Mouse (Mus musculus) adipocyte (in vitro differentiated cells): ENCODE data around the gene Gm49394.

ENCODE experiments used
- DNase-seq: peaks from one replicate; pipeline ENCODE4 v3.0.0-alpha.2; 2016; ENCODE audit warnings: low spot score

The Gm49394 gene

DNA sequence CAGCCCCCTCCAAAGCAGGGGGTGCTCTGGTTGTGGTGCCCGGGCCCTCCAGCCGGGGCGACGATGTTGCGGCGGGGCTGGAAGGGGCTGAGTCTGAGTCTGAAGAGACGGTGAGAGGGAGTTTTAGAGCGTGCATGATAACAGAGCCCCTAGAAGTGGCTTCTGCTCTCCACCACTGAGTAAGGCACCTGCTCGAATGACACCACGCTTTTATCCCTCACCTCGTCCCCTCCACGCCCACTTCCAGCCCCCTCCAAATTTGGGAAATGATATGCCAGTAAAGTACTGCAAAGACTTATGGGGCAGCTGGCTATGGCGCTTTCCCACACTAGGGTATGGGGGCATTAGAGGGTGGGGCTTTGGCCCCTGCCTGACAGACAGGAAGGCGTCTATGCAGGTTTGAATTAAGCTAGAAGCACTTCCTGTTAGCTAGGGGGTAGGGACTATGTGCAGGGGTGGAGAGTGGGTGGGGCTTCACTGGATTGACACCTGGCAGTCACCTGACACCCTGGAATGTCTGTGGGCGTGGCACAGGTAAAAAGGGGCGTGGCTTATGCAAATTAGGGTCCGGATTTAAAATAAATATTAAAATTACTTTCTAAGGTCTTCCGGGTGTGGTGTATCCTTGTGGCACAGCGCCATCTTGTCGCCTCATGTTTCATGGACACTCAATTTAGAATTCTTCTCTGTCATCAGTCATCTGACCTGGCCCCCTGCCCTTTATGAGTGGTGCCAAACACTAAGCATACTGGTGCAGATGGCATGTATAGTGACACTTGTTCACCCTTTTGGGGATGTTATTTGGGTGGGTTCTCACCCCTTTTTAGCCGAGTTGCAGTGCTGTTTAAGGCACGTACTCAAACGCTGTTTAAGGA is at the start of gene Gm49394:
Gm49394 (minus strand) TSS at position 192 of the 875 bp plus-strand sequence.
- DNase-seq: no peak

DNA sequence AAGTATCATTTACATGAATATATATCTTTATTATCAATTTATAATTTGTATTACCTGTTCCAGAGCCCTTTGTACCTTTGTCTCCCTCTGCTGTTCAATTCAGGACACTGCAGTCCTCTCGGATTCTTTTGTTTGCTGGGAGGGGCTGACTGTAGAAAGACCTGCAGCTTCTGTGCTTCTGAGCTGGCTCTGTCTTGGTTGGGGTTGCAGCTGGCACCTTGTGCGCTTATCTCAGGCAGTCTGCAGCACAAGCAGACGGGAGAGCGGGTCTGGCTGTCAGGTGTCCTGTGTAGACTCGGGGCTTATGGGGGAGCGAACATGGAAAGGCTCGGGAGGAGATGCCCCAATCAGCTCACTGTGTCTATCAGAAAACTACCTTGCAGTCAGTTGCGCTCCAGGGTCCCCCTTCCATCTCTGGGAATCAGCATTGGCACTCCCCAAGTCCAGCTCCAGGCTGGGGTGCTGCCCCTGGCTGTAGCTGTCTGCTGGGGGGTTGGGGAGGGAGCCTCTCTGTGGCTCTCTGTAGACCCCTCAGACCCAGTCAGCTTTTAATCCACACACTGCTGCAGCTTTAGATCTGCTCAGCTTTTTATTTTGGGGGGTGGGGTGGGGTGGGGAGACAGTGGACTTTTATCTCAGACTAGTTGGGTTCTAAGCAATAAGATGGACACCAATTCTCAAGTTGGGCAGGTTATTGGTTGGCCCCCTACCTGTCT is 45.2 kb upstream of the Gm49394 start:
- DNase-seq: peak; percentile 30

- no peak for DNase-seq
Observed at GRCm38 (mm10) chr7:142706873-142707272, 37.1 kb upstream of the Gm49394 start.

DNA sequence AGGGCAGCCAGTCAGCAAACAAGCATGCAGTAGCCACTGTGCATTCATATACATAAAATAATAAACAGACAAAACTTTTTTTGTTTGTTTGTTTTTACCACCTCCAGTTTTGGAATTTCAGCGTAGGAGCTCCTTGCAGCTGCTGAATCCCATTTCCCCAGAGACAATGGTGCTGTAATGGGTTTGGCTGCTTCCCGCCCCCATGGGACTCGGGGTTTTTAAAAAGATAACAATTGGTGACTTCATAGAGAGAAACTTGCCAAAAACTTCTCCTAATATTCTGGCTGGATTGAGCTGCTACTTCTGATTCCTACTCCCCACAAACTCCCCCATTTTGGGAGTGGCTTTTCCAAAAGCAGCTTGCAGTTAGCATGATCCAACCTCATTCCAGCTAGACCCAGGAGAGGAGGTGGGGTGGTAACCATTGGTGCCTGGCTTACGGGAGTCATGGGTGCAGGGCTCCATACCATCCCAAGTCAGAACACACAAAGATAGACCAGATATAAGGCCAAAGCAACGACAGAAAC is 29.7 kb upstream of the Gm49394 start:
- DNase-seq: peak; percentile 6

GRCm38 (mm10) chr7:142678611-142679010 is 8.9 kb upstream of the Gm49394 start:
- no peak for DNase-seq

DNA sequence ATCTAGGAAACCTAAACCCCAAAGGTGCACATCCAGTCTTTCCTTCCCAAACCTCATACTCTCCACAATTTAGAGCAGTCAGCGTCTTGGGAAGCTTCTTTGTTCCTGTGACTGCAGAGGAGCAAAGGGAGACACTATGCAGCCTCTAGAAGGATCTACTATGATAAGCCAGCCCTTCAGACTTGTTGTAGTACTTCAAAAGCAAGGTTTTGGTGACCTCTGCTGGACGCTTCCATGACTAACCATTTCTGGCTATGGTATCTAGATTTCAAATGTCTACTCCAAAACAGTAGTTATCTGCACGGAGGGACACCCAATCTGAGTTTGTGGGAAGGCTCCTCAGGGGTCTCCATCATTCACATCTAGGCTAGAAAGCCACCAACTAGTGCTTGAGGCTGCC is 5.9 kb upstream of the Gm49394 start:
- peak; percentile 74 for DNase-seq

GRCm38 (mm10) chr7:142675141-142675540 is 5.4 kb upstream of the Gm49394 start:
- no peak for DNase-seq

GRCm38 (mm10) chr7:142672120-142672519 is 2.4 kb upstream of the Gm49394 start:
- DNase-seq: peak; percentile 62

GRCm38 (mm10) chr7:142671067-142671466 is 1.3 kb upstream of the Gm49394 start:
- DNase-seq: peak; percentile 51

DNA sequence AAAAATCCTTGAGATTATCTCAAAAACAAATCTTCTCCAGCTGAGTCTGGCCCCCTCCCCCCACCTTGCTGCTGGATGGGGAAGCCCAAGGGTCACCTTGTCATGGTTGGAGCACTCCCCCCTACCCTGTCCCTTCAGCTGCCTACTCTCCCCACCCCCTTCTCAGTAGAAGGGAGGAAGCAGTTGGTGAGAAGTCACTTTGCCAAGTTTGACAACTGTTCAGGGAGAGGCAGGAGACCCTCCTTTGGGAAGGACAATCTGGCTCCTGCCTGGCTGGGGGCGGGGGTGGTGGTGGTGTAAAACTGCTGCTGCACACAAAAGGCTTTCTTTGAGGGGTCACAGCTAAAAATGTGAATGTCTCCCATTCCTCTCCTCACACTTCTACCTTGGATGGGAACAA is 1.4 kb downstream of the Gm49394 start:
- peak; percentile 7 for DNase-seq

- peak; percentile 6 for DNase-seq
Observed at GRCm38 (mm10) chr7:142667521-142667920, 2.2 kb downstream of the Gm49394 start.

GRCm38 (mm10) chr7:142666659-142667058 is 3.1 kb downstream of the Gm49394 start, which contains the start of gene Igf2:
Gene Igf2, minus strand, starts transcription at chr7:142666816.
- DNase-seq: peak; percentile 42

GRCm38 (mm10) chr7:142666109-142666508 is 3.6 kb downstream of the Gm49394 start:
- no peak for DNase-seq

- DNase-seq: no peak
Observed at GRCm38 (mm10) chr7:142665364-142665763, 4.4 kb downstream of the Gm49394 start.

DNA sequence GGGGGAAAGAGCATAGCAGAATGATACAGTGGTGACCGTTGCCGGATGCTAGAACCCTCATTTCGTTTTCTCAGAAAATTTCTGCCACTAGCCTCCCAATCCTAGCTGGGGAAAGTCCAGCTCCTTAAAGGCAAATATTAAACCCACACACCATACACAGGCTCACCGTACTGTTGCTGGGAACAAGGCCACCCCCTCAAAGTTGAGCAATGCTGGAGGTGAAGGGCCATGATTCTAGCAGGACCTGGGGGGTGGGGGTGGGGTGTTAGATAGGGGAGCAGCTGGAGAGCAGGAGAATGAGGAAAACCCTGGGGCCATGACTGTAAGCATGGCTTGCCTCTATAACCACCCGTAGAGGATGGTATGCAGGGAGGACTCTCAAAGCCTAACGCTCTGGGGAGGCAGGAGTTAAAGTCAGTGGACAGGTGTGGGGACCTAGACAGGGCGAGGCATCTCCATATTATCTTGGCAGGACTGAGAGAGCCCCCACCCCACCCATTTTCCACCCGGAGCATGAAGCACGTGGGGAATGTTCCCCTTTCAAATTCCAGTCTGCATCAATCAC is 5.2 kb downstream of the Gm49394 start:
- DNase-seq: peak; percentile 18

DNA sequence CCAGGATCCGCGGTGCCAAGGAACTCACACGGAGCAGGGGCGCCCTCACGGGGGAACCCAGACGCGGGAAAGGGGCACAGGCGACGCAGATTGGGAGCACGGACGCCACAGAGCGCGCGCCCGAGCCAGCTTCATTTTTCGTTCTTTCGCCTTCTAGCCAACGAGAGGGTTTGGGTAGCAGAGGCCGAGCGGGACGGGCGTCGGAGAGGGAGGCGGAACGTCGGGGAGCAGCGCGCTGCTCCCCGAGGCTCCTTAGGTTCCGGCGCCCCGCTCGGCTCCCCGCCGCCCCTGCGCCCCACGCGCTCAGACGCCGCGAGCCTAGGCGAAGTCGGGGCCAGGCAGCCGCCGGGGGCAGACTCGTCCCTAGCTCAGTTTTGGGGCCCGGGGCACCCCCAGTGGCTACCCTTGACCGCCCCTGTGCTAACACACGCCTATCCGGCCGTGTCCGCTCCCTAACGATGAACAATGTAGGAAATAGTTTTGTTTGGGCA is 5.8 kb downstream of the Gm49394 start:
- DNase-seq: no peak

DNA sequence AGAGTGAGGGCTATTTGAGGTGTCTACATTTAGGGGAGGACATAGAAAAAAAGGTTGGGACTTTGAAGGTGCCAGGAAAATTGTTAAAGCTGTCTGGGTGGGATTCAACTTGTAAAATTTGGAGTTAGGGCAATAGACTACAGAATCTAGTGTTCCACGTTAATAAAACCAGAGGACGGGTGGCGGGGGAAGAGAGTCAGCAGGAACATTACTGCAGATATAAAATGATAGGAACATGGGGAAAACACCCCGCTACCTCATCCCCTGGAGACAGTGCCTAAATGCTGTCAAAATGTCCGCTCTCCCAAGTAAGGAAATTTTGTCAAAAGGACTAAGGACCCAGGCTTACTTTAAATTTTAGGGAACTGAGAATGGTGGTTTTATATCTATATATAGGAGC is 6.6 kb downstream of the Gm49394 start:
- DNase-seq: no peak

- DNase-seq: no peak
Observed at GRCm38 (mm10) chr7:142661811-142662210, 7.9 kb downstream of the Gm49394 start.

DNA sequence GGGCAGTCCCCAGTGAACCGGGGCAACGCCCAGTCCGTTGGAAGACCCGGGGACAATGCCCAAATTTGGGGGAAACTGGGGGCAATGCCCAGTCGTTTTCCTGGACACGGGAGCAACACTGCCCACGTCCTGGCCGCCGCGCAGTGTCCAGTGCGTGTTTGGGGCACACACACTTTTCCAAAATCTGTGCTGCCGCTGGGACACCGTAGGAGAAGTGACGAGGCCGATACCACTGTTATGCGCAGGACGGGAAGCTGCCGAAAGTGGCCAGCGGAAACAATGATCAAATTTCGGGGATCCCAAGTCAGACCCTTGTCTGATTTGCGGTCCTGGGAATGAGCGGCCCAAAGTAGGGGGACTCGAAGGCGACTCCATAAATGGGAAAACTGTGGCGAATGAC is 8.7 kb downstream of the Gm49394 start:
- DNase-seq: no peak

DNA sequence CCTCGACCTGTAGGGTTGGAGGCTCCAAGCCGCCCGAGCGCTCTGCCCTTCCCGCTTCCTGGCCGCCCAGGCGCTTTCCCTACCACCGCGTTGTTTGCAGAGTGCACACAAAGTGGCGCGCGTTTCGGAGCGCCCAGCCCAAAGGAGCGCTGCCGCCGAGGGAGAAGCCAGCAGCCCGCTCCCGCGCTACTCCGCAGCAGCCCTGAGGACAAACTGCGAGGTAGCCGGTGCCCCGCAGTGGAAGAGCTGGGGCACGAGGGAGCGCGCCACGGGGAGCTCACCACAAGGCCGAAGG is 9.1 kb downstream of the Gm49394 start:
- DNase-seq: no peak

DNA sequence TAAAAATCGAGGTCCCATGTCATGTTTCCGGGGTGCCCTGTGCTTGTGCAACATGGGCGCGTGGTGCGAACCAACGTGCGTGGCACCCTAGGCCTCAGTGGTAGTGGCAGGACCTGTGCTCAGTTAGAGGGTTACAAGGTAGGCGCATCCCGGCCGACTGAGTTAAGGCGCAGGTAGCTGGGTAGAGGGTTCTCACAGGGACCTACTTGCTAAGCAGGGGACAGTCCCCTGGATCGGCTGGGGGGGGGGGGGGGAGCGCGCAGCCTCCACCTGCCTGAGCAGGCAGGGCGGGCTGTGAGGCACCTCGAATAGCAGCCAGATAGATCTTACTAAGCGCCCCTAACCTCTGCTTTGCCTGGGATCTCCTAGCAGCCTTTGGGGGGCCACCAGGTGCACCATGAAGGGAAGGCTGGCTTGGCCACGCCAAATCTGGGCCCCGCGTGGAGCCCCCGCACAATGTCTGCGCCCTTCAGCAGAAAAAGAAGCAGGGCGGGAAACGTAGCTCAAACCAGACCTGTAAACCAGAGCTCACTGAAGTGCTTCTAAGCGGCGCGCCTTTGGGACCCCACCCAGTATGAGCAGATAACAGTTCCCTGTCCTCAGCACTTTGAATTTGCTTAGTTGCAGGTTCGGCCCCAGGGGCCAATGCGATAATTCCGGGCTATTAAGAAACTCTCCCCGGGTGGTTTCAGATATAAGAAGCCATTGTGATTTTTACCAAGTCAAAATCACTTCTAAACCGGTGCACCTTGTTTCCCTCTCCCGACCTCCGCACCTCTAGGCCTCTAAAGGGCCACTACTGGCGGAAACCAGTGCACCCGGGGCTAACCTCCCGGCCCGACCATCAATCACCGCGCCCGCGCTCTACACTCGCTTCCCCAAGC is 9.7 kb downstream of the Gm49394 start:
- no peak for DNase-seq
